Mouse (Mus musculus): ENCODE results near the gene Tnfrsf14.

Tnfrsf14 gene

DNA sequence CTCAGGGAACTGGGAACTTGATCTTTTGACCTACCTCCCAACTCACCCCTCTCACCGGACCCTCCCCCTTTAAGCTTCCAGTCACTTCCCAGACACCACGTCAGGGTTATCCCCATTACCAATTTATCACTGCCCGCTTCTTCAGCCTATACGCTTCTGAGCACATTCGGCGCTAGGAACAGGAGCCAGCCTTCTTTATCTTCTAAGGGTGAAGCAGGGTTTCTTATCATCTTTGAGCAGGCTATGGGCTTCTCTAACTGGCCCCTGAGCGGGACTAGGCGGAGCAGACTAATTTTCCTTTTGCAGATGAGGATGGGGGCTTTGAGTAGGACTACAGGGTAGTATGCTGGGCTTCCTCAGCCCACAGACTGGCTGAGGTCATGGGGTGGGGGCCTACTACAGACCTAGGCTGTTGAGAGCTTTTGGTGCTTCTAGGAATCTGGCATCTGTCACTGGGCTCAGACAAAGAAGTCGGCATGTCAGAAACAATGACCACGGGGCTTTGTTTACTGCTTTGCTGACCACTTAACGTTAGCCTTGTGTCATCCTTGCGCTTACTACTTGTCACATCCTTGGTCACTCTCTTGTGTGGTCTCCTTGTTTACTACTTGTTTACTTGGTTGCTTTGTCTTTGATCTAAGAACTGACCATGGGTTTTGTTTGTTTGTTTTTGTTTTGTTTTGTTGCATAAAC, at the start of gene Tnfrsf14:
Tnfrsf14 (minus strand) TSS at position 169 of the 693 bp plus-strand sequence.
- DNase-seq = no peak

DNA sequence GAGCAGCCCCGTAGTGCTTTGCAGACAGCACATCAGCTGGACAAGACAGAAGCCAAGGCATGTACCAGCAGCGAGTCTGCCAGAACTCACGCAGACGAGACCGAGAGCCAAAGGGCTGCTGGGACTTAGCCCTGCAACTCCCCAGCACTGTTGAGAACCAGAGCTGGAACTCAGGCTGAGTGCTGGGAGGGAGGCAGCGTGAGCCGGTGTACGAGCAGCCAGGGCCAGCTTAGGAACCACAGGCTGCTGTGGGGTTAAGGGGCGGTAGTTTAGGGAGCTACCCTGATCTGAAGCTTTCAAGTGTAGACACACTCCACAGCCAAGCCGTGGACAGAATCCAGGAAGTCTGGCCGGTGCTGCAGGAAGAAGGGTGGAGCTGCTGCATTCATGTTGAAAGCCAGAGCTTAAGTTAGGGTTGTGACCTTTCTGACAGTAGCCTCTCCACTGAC, 45.8 kb upstream of the Tnfrsf14 start:
- DNase-seq = peak; percentile 58 to 69

DNA sequence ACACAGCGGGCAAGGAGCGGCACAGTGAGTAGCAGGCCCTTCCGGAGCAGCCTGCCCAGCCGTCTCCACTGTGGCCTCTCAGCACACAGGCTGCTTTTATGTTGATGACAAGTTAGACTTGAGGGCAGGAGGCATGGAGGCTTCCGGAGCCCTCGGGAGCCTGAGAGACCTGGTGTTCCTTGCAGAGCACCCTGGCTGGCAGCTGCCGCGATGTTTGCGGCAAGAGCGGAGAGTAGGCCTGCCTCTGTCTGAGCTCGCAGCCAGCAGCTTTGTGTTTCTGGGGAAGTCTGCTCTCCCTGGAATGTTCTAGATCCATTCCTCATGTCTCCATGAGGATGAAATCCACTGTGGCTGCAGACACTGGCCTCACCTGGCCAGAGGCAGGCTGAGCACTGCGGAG, 44.2 kb upstream of the Tnfrsf14 start:
- no peak for DNase-seq

DNA sequence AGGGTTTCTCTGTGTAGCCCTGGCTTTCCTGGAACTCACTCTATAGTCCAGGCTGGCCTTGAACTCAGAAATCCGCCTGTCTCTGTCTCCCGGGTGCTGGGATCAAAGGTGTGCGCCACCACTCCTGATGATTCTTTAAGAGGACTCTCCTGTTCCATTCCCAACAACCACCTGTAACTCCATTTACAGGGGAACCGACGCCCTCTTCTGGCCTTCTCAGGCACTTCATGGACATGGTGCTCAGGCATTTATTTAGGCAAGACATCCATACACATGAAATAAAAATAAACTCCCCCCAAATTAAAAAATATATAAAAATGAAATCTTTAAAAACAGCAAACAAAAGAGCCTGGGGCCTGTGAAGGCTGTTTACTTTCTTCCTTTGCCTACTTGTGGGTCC, 38.8 kb upstream of the Tnfrsf14 start:
- DNase-seq = peak; percentile 80 to 86

DNA sequence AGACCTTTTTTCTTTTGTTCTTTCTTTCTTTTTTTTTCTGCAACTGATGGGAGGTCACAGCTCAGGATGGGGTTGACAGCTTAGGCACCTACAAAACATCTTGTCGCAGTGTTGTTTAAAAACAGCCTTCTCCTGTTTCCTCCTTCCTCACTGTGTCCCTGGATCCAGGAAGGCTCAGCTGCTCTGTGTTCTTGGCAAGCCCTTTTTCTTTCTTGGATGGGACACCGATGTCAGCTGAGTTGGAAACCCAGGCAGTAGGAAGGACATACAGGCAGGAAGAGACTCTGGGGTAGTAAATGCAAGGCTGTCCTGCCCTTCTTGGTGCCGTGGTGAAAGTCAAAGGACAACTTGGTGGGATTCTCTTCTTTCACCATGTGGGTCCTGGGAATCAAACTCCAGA, 37.5 kb upstream of the Tnfrsf14 start:
- DNase-seq = peak; percentile 46 to 57

DNA sequence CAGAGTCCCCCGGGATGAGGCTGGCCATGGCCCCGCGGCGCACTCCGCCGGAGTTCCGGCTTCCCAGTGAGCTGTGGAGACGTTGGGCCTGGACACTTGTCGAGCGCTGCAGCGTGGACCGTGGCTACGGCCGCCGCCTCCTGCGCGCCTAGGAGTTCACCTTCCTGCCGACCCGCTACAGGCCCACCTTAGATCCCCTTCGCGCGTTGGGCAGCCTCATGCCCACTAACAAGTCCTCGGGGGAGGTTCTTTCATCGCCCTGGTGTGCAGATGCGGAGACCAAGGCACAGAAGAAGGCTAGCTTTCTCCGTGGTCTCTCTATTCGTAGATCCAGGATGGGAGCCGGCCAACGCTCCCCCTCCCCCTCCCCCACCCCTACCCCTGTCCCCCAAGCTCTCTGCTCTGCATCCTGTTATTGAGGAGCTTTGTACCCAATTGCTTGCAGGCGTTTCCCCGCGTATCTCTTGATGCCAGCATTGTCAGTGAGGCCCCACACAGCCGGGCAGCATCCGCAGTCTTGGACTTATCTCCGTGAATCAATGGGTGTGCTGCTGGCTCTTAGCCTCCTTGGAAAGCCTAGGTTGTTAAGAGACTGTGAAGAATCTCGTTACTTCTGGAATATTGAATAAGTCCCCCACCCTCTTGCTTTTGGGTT, 36.3 kb upstream of the Tnfrsf14 start:
- peak; percentile 53 to 56 for DNase-seq

DNA sequence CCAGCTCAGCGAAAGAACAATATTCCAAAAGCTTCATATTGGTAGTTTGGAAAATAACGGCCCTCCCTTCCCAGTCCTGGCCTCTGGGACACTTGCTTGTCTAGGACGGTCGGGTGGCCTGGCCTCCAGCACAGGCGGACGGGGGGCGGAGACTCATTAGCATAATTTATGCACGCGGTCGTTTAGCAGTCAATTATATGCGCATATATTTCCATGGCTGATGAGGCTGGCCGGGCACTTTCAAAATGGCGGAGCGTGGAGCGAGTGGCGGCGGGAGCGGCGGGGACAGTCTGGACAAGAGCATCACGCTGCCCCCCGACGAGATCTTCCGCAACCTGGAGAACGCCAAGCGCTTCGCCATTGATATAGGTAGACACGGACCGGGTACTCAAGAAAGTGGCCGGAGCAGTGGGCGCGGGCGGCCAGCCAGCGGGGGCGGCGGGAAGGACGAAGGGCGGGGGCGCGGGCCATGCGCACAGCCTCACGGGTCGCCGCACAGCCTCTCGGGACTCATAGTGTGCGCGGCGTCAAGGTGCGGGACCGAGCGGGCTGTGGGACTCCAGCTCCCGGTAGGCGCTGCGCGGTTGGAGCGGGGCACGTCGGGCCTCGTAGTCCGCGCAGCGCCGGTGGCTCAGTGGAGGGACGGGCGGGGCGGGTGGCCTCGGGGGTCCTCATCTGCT, 35.7 kb upstream of the Tnfrsf14 start, which contains the start of gene Pank4:
Pank4 (plus strand) TSS at position 223 of the 680 bp plus-strand sequence.
- DNase-seq = peak; percentile 95

DNA sequence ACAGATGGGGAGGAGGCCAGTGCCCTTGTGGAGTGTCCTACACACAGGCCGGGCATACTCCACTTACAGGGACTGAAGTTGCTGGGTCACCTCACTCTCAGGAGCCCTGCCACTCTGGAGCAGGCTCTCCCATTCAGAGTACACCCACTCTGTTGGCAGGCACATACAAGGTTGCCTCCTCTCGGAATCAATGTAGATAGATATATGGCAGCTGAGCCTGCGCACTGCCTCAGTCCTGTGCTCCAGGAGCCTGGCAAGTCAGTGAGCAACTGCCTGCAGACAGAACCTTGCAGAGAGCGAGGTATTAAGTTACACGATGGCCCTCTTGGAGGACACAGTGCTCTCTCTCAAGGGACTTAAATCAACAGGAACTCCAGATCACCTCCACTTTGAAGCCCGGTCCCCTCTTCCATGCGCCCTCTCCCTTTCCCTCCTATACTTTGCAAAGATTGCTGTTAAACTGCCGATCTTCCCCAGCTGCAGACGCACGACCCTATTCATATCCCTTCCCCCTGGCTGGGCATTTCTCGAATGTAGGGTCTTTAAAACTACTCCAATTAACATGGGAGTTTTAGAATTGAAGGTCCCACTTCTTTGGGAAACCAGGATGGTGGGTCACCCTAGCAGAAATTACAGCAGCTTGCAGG, 35.0 kb upstream of the Tnfrsf14 start:
- DNase-seq = no peak

DNA sequence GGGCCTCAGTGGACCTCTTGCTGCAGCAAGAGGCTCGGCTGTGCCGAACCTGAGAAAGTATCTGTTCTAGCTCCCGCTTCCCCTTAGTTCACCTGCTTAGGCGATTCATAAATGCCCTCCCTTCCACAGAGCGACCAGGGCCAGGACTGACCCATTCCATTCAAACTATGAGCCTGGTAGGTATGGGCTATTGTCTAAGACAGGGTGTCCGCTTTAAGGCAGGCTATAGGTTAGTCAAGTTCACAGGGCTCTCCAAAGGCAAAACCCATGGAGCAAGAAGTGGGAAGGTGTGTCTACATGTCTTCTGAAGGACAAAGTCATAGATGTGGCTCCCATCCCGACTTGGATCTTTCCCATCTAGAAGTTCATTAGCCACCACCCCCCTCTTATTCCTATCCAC, 34.3 kb upstream of the Tnfrsf14 start:
- no peak for DNase-seq

DNA sequence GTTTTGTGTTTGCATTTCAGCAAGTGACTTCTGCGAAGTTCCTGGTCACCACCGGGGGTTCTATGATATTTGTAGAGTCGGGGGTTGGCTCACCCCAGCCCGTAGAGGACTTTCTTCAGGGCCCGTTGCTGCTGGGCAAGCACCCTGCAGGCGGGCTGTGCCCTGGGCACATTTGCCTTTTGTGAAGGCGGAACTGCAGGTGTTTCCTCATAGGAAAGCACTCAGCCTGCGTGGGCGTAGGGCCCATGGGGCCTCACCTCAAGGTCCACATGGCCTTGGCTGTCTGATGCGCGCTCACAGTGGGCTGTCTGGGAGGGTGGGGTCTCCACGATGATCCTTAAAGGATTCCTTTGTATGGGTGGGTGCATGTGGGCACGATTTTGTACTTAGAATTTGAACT, 33.5 kb upstream of the Tnfrsf14 start:
- no peak for DNase-seq

DNA sequence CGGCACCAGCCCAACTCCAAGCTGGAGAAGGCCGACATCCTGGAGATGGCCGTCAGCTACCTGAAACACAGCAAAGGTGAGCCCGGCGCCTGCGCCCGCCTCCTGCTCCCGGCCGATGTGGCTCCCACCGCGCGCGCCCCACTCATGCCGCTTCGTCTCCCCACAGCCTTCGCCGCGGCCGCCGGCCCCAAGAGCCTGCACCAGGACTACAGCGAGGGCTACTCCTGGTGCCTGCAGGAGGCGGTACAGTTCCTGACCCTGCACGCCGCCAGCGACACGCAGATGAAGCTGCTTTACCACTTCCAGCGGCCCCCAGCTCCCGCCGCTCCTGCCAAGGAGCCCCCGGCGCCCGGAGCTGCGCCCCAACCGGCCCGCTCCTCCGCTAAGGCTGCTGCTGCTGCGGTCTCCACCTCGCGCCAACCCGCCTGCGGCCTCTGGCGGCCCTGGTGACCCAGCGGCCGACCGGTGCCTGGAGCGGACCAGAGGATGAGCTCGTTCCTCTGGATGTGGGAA, 32.9 kb upstream of the Tnfrsf14 start:
- peak; percentile 52 to 58 for DNase-seq

DNA sequence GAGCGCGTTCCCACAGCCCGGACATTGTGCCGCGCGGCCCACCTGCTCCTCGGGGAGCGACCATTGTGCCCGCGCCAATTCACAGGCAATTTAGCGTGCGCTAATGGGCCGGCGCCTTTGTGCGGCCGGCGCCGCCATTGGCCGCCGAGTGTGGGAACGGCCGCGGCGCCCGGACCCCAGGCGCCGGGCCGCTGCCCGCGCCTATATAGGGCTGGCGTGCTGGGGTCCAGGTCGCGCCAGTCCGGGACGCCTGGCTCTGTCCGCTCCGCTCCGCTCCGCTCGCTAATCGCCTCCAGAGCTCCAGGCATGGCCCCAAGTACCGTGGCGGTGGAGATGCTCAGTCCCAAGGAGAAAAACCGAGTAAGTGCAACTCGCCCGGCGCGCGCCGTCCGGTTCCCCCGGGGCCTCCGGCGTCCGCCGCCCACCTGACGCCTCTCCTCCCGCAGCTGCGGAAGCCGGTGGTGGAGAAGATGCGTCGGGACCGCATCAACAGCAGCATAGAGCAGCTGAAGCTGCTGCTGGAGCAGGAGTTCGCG, 32.4 kb upstream of the Tnfrsf14 start, which contains the start of gene Hes5:
Hes5 (plus strand) TSS at position 234 of the 536 bp plus-strand sequence.
- peak; percentile 67 to 79 for DNase-seq

DNA sequence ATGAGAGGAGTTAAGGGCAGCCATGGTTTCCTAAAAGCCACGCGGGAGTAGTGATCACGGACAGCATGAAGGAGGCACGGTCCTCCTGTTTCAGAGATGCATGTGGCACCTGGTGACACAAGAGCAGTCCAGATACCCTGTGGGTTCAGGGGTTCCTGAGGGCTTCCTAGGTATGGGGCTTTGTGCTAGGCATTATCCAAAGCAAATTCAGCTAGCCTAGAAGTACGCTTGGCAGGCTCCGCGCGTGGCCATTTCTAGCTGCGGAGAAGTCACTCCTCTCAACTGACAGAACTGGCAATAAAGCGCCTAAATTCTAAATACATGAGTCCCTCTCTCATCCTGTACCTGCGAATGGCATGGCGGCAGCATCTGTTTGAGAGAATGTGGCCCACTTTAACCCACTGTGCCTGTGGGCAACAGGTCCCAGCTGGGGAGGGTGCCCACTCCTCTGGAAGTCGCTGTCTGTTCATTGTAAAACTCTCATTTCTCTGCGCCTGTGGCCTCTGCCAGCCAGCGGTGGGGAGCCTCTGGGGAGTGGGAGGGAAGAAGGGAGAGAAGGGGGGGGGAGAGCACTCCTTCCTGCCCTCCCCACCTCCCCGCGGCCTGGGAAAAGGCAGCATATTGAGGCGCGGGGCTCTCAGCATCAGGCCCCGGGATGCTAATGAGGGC, 31.8 kb upstream of the Tnfrsf14 start:
- no peak for DNase-seq

DNA sequence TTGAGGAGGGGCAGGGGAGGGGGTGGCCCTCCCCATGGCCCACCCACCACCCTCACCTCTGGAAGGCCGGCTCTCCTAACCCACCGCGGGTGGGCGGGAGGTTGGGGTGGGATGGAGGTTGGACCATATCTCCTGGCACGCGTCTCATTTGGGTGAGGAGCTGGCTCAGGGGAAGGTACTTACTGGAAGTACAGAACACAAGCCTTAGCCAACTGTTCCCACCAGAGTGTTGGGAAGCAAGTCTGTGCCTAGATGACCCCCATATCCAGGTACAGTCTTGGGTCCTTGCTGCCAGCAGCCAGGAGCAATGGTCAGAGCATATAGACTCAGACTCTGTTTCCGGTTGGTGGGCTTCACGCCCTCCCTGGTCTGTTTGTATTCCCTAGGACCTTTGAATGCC, 30.3 kb upstream of the Tnfrsf14 start:
- DNase-seq = peak in 1 of 2 experiments; percentile 60

DNA sequence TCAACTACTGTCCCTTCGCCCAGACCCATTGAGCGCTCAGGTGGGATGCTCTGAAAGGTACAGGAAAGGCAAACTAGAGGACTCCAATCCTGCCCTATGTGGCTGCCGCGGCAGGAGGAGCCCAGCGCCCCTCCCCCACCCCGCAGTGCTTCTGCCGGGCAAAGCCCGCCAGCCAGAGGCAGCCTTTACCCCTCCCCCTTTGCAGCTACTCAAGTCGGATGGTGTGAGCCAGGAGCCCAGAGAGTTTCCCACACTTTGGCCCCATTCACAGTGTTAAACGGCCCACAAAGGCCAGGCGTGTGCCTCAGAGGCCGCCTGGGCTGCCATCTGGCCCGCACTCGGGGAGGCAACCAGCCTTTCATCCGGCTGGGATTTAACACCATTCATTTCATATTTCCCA, 29.8 kb upstream of the Tnfrsf14 start:
- peak; percentile 87 to 91 for DNase-seq

DNA sequence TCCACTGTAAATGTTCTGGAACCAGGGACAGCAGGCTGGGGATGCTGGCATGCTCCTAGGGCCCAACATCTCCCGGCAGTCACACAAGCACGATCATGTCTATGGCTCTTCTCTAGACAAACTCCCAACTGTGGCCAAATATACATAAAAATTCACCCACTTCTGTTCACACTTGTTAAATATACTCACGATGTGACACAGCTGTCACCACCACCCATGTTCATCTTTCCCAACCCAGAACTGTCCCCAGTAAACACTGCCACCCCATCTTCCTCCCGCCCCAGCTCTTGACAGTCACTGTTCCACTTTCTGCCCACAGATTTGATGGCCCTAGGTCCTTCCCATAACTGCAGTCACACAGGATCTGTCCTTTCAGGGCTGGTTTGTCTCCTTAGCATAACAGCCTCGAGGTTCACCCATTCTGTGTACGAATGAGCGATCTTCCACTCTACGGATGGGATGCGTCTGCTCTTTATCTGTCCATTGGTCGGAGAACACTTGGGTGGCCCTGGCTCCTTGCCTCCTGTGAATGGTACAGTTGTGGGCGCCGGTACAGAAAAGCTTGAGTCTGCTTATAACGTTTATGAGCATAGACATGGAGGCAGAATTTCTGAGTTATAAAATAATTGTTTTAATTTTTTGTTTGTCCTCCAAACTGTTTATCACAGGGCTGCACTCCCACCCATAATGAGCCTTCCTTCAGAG, 29.1 kb upstream of the Tnfrsf14 start:
- DNase-seq = peak in 1 of 2 experiments; percentile 44

DNA sequence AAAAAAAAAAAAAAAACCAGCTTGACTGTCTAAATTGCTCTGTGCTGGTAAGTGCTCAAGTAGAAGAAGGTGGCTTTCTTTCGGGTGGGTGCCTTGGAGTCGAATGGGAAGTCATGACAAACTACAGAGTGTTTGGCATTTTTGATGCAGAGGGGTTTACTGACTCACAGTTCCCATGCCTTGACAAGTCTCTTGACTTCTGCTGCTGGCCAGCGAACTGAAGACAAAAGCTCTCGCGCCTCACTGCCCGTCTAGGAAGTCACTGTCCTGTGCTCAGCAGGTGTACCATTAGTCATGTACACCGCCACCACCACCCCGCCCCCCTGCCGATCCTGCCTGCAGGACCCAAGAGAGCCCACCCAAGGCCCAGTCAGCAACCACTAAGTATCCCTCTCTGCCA, 28.2 kb upstream of the Tnfrsf14 start:
- no peak for DNase-seq

DNA sequence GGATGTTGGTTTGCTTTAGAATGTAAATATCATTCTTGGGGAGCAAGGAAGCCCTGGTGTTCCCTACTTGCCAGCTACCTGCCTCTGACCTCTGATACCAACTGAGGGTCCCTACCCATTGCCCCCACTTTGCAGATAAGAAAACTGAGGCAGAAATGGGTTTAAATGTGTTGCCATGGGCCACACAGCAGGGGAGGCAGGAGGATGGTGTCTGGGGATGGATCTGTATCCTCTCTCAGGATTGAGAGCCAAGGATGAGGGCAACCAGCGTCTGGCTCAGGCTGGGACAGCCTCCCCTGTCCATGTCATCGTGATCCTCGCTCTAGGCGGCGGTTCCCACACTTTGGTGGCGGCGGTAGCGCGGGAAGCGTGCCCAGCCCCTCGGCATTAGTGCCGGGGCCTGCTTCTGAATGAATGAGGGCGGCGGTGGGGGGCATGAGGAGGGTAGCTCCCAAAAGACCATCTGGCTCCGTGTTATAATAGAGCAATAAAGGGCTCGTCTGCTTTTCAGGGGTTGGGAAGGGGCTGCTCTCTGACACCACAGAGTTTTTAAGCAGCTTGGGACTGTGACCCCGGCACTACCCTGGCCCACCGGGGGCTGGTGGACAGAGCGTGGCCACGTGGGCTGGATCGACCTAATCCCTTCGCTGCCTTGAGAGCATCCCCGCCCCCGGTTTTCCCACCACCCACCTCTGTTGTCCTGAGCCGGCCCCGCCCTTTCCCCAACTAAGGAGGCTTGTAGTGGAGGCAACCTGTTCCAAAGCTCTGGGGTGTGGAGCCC, 24.3 kb upstream of the Tnfrsf14 start:
- peak; percentile 65 to 73 for DNase-seq

DNA sequence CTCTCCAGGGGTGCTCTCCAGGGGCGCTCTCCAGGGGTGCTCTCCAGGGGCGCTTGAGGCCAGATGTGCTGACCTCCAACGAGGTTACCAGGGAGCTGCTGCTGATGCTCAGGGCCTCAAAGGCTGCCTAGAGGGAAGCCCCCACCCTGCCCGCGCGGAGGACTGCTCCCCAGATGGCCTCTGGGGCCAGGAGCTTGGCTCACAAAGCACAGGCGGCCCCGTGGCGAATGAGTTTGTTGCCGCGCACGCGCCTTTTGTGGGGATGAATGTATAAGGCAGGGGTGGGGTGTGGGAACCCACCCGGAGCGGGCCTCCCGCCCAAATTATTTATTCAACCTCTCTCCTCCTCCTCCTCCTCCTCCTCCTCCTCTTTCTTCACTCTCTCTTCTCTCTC, 21.2 kb upstream of the Tnfrsf14 start:
- peak in 1 of 2 experiments; percentile 42 for DNase-seq

DNA sequence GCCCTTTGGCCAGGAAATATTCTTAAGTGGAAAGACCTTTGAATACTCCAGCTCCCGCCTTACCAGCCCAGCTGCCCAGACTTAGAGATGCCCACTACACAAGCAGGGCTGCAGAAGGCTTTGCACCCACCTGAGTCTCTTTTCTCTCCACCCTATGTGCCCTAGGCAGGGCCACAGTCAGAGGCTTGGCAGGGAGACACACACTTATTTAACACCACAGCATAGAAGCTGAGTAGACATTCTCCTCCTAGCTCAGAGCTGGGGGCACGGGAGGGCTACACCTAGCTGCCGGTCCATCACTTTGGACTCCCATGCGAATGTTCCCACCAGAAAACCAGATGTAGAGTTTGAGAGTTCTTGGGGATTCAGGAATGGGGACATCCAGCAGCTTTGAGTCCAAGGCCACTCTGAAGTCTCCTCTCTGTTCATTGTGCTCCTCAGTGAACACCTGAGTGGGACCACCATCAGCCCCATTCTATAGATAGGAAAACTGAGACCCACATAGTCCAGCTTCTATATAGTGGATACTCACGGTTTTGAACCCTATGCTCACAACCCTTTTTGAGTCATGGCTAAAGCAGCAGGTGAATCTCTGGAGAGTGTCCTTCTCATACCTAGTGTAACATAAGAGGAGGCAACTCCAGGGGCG, 20.7 kb upstream of the Tnfrsf14 start:
- DNase-seq = no peak

Data from cerebellum, postnatal 10 days (tissue).